Mouse (Mus musculus) cortical plate, adult 2 months (tissue): ENCODE results near the gene Fam216a.

ENCODE experiments used
- CTCF ChIP-seq: fragments of 200-500 bp; IDR thresholded peaks from 2 replicates; pipeline ENCODE4 v1.5.1; 2011; ENCODE audit warnings: mild to moderate bottlenecking, control low read depth, low read length; ENCODE audit not compliant: insufficient read depth; ENCODE audit errors: extremely low read depth
- POLR2A ChIP-seq: fragments of 200-500 bp; IDR thresholded peaks from 2 replicates; pipeline ENCODE4 v1.6.1; 2011; ENCODE audit warnings: mild to moderate bottlenecking, low read length, control low read depth; ENCODE audit not compliant: insufficient read depth; ENCODE audit errors: extremely low read depth

DNA sequence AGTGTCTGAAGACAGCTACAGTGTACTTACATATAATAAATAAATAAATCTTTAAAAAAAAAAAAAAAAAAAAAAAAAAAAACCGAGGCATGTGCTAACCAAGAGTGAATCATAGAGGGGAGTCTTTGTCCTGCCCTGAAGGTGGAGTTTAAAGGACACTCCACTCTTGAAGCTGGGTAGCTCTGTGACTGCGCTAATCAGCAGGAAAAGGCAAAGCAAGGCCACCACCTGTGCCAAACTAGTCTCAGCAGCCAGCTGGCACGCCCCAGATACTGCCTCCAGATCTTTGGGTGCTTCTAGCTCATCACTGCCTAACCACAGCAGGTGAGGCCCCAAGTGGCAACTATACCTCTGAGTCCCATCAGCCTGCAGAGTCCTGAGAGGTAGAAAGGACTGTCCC lies 37.5 kb downstream of the Fam216a start:
- TF ChIP-seq CTCF = no peak
- no peak for TF ChIP-seq POLR2A
